Mouse (Mus musculus) limb, embryonic 11.5 days (tissue): ENCODE measurements at regions not wholly inside any gene's neighbourhood (a gene's known extent, or its start where the extent isn't known, plus 50 kb on each side); places are given as distances from the start of the nearest gene placed in this dataset.

Experiments
- ATAC-seq: fragments of 200-750 bp; cut with Nextera tagmentation; 2 replicates; pipeline ENCODE4 v1.8.0; 2017; ENCODE audit warnings: low read depth; ENCODE audit not compliant: insufficient number of reproducible peaks, low FRiP score, low TSS enrichment
- DNase-seq: peaks from one replicate; pipeline ENCODE4 v3.0.0-alpha.2; 2015; ENCODE audit warnings: low spot score
- H3K27ac ChIP-seq: fragments of 300-500 bp; sonication (generic); replicated peaks from 2 replicates; pipeline ENCODE4 v1.5.1; 2014; ENCODE audit warnings: low read depth, mild to moderate bottlenecking, low read length
- H3K27me3 ChIP-seq: fragments of 300-500 bp; sonication (generic); 2 replicates; pipeline ENCODE4 v1.6.1; 2014; ENCODE audit warnings: mild to moderate bottlenecking, low read length, mixed read lengths; ENCODE audit not compliant: control insufficient read depth, insufficient read depth
- H3K36me3 ChIP-seq: fragments of 300-500 bp; sonication (generic); 2 replicates; pipeline ENCODE4 v1.6.1; 2014; ENCODE audit warnings: mild to moderate bottlenecking, low read length, moderate library complexity, mixed read lengths; ENCODE audit not compliant: control insufficient read depth, insufficient read depth
- H3K4me1 ChIP-seq: fragments of 300-500 bp; sonication (generic); 2 replicates; pipeline ENCODE4 v1.6.1; 2014; ENCODE audit warnings: low read length, mixed read lengths; ENCODE audit not compliant: control insufficient read depth, insufficient read depth
- H3K4me2 ChIP-seq: fragments of 300-500 bp; sonication (generic); 2 replicates; pipeline ENCODE4 v1.6.1; 2014; ENCODE audit warnings: low read depth, mild to moderate bottlenecking, moderate library complexity; ENCODE audit not compliant: severe bottlenecking
- H3K4me3 ChIP-seq: fragments of 300-500 bp; sonication (generic); 2 replicates; pipeline ENCODE4 v1.5.1; 2014; ENCODE audit warnings: low read depth, low read length
- H3K9ac ChIP-seq: fragments of 300-500 bp; sonication (generic); 2 replicates; pipeline ENCODE4 v1.6.1; 2014; ENCODE audit warnings: mild to moderate bottlenecking, low read length
- H3K9me3 ChIP-seq: fragments of 300-500 bp; sonication (generic); 2 replicates; pipeline ENCODE4 v1.6.1; 2016; ENCODE audit warnings: low read length; ENCODE audit not compliant: control insufficient read depth
- WGBS: fragments of 180-500 bp; shearing (Covaris S2); extraction: QIAGEN DNeasy Blood & Tissue Kit; methylation state at CpG from one replicate; pipeline ENCODE4 v1.1.7; 2014; 5-methylcytosine and 5-hydroxymethylcytosine counted together

DNA sequence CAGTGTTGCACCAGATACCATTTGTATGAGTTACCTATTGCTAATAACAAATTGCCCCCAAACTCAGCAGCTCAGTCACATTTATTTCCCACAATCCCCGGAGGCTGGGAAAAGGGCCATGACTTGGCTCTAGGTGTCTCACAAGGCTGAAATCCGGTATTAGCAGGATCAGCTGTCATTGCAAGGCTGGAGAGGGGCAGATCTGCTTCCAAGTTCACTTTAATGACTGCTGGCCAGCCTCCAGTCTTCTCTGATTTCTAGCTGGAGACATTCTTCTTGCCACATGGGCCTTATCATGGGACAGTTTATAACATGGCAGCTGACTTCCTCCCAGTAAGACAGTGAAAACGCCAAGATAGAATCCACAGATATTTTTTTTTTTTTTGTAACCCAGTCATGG is 276.1 kb upstream of the Cdh5 start:
- ATAC-seq (no peak), DNase-seq (no peak)
- Histone ChIP-seq H3K27me3 (no peaks in the 10 kb centered on the region), H3K9me3 (no peaks in the 10 kb centered on the region), H3K4me2 (no peak overlapping the region), H3K36me3 (no peaks in the 10 kb centered on the region), H3K9ac (no peak overlapping the region), H3K4me1 (no peaks in the 10 kb centered on the region), H3K27ac (no peak overlapping the region), H3K4me3 (no peak overlapping the region)
- 55% methylated on average over 3 of the region's 3 CpGs for WGBS

DNA sequence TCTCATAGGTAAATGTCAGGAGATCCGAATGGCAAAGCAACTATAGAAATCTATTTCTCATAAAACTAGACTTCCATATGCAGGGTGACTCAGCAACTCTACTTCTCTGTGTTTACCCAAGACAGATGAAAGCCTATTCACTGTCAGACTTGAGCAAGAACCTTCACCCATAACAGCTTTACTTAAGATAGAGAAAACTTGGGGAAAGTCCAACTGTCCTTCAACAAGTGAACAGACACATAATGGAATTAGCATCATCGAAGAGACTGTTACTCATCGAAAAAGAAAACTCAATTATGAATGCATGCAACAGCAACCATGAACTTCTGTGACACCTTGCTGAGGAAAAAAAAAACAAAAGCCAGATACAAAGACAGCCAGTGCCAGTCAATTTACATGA is 271.0 kb upstream of the Cdh5 start:
- WGBS = 95% methylated on average over 3 of the region's 3 CpGs
- no peaks in the 10 kb centered on the region for H3K27me3 ChIP-seq
- no peaks in the 10 kb centered on the region for H3K36me3 ChIP-seq
- no peak overlapping the region for H3K9ac ChIP-seq
- H3K27ac ChIP-seq = no peak overlapping the region
- no peak overlapping the region for H3K4me2 ChIP-seq
- H3K4me1 ChIP-seq = no peaks in the 10 kb centered on the region
- no peaks in the 10 kb centered on the region for H3K9me3 ChIP-seq
- ATAC-seq = no peak
- no peak for DNase-seq
- no peak overlapping the region for H3K4me3 ChIP-seq

- Histone ChIP-seq H3K4me3 (no peak overlapping the region), H3K9ac (no peak overlapping the region), H3K27me3 (no peaks in the 10 kb centered on the region), H3K36me3 (no peaks in the 10 kb centered on the region), H3K9me3 (no peaks in the 10 kb centered on the region), H3K4me1 (no peaks in the 10 kb centered on the region), H3K4me2 (no peak overlapping the region), H3K27ac (no peak overlapping the region)
- DNase-seq (no peak), ATAC-seq (no peak)
- WGBS = 93% methylated on average over 4 of the region's 4 CpGs
These were observed 261.4 kb upstream of the Cdh5 start for GRCm38 (mm10) chr8:103839990-103840389.

DNA sequence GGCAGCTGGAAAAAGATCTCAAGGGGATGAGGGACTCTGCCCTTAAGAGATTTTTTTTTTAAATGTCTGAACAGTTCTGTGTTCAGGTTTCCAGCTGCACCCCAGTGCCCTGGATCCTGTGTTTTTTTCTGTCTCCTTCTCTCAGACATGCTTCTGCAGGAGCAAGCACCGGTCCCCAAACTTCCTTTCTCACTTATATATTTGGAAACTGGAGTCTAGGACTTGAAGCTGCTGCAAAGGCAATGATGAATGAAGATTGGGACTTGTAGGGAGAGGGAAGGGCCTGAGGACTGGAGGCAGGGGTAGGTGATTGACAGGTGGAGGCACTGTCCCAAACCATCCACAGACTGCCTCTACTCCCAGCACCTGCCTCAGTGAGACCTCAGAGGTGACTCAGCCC is 255.5 kb upstream of the Cdh5 start:
- Histone ChIP-seq H3K9me3 (no peaks in the 10 kb centered on the region), H3K4me1 (no peaks in the 10 kb centered on the region), H3K27ac (no peak overlapping the region), H3K27me3 (no peaks in the 10 kb centered on the region), H3K4me3 (no peak overlapping the region), H3K36me3 (no peaks in the 10 kb centered on the region), H3K9ac (no peak overlapping the region), H3K4me2 (no peak overlapping the region)
- WGBS = 83% methylated on average over 1 of the region's 1 CpGs
- ATAC-seq = no peak
- DNase-seq = no peak

DNA sequence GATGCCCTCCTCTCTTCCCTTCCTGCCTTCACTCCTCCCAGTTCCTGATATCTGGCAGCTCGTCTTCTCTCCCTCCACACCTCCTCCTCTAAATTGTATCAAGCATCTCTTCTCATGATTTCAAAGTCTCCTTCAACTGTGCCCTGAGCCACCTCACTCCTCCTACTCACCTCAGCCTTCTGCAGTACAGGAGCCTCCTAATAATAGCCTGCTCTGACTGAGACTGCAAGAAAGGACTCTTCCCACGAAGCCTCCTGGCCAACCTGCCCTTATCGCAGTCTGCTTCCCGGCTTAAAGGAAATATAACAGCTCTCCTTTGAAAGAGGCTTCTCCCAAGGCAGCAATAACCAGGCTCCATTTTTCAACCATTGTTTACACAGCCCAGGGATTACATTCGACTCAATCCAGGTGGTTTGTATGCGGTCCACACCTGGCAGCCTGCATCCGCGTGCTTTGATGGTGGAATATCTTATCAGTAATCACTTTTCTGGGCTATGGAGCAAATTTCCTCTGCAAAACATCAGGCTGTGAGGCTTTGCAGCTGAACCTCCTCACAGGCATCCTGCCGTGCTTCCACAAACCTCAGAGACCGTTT is 254.9 kb upstream of the Cdh5 start:
- Histone ChIP-seq H3K4me2 (no peak overlapping the region), H3K27me3 (no peaks in the 10 kb centered on the region), H3K9ac (no peak overlapping the region), H3K27ac (no peak overlapping the region), H3K9me3 (no peaks in the 10 kb centered on the region), H3K4me1 (no peaks in the 10 kb centered on the region), H3K4me3 (no peak overlapping the region), H3K36me3 (no peaks in the 10 kb centered on the region)
- ATAC-seq = no peak
- 59% methylated on average over 10 of the region's 10 CpGs for WGBS
- no peak for DNase-seq

DNA sequence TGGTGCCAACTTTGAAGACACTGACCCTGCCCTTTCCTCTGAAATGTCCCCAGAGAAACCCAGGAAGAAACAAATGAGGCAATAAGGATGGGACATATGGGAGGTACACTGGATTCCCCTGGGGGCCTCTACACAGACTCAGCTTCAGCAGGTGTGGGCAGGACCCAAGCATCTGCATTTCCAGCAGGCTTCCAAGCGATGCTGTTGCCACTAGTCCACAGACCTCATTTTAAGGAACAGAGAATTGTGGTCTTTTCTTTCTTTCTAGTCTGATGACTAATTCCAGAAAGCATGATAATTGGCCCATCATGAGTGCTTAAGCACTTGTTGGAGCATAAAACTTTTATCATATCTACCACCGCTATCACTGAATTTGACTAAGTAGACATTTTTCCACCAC is 251.6 kb upstream of the Cdh5 start:
- Histone ChIP-seq H3K4me3 (no peak overlapping the region), H3K9ac (no peak overlapping the region), H3K27me3 (no peaks in the 10 kb centered on the region), H3K36me3 (no peaks in the 10 kb centered on the region), H3K9me3 (no peaks in the 10 kb centered on the region), H3K4me1 (no peaks in the 10 kb centered on the region), H3K27ac (no peak overlapping the region), H3K4me2 (no peak overlapping the region)
- ATAC-seq (no peak), DNase-seq (no peak)
- WGBS = 90% methylated on average over 2 of the region's 2 CpGs

GRCm38 (mm10) chr8:103851286-103851685 is 250.1 kb upstream of the Cdh5 start:
- H3K27me3 ChIP-seq = no peaks in the 10 kb centered on the region
- no peaks in the 10 kb centered on the region for H3K4me1 ChIP-seq
- H3K36me3 ChIP-seq = no peaks in the 10 kb centered on the region
- no peak overlapping the region for H3K27ac ChIP-seq
- no peaks in the 10 kb centered on the region for H3K9me3 ChIP-seq
- DNase-seq (no peak), ATAC-seq (no peak)
- 87% methylated on average over 8 of the region's 8 CpGs for WGBS
- H3K4me3 ChIP-seq = no peak overlapping the region
- H3K9ac ChIP-seq = no peak overlapping the region
- no peak overlapping the region for H3K4me2 ChIP-seq

DNA sequence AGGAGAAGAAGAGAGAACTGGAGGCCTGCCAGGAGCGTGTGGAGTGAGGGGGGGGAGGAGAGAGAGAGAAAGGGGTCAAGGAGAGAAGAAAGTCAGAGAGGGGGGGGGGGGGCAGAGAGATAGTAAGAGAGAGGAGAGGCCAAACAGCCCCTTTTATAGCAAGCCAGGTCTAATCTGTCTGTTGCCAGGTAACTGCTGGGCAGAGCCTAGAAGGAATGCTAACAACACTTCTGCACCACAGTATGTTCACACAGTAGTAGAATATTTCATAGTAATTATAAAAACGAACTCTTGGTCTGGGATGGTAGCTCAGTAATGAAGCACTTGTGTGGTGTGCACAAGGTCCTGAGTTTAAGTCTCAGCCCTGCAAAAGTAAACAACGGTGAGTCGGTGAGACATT is 248.4 kb upstream of the Cdh5 start:
- ATAC-seq (no peak), DNase-seq (no peak)
- Histone ChIP-seq H3K27me3 (no peaks in the 10 kb centered on the region), H3K9ac (no peak overlapping the region), H3K9me3 (no peaks in the 10 kb centered on the region), H3K4me3 (no peak overlapping the region), H3K36me3 (no peaks in the 10 kb centered on the region), H3K27ac (no peak overlapping the region), H3K4me2 (no peak overlapping the region), H3K4me1 (no peaks in the 10 kb centered on the region)
- WGBS = 90% methylated on average over 4 of the region's 4 CpGs

GRCm38 (mm10) chr8:103855291-103855690 is 246.1 kb upstream of the Cdh5 start:
- Histone ChIP-seq H3K4me2 (no peak overlapping the region), H3K27ac (no peak overlapping the region), H3K4me1 (no peaks in the 10 kb centered on the region), H3K9me3 (no peaks in the 10 kb centered on the region), H3K27me3 (no peaks in the 10 kb centered on the region), H3K36me3 (no peaks in the 10 kb centered on the region), H3K9ac (no peak overlapping the region), H3K4me3 (no peak overlapping the region)
- ATAC-seq (no peak), DNase-seq (no peak)
- 76% methylated on average over 9 of the region's 9 CpGs for WGBS
